Mouse (Mus musculus): ENCODE data around the gene Adamts16.

Adamts16 gene

DNA sequence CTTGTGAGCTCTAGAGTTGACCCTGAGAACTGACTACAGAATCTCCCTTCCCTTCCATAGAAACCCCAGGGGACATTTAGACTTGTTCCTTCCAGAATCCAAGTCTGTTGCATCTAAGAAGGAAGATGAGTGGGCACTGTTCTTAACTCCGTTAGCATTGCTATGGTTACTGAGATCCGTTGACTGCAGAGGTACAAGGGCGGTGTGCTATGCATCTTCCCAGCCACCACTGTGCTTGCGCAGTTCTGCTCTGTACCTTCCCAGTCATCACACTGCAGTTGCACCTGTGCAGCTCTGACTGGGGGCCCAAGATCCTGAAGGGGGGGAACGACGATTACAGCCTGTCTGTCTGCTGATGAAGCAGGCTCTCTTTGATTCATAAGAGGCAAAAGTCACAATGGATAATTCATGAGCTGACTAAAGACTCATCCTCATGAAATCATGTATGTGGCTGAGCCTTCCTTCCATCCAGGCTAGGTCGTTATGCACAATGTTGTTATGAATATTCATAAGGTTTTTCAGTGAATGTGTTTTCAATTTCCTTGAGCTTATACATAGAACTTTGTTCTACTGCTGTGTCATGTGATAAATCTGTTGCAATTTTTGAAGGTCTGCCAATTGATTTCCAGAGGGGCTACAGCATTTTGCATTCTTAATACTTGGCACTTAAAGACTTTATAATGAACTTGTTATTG is 127.4 kb downstream of the Adamts16 start:
- DNase-seq (ENCODE audit: low spot score in 2 of 2) = no peak

DNA sequence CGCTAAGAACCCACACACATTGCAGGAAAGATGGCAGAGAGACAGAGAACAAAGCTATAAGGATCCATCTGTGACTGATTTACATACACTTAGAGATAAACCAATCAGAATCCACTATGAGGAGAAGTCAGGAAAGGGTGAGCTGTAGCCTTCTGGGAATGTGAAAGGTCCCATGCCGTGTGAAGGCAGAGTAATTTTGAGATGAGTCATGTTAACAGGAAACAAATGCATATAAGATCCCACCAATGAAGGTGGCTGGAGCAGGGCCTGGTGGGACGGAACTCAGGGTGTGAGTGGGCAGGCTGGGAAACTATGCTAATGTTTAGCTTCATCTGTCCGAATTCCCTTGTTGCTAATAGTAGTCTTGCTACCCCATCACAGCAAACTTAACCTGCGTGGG is 128.3 kb downstream of the Adamts16 start:
- no peak for DNase-seq (ENCODE audit: low spot score in 2 of 2)

DNA sequence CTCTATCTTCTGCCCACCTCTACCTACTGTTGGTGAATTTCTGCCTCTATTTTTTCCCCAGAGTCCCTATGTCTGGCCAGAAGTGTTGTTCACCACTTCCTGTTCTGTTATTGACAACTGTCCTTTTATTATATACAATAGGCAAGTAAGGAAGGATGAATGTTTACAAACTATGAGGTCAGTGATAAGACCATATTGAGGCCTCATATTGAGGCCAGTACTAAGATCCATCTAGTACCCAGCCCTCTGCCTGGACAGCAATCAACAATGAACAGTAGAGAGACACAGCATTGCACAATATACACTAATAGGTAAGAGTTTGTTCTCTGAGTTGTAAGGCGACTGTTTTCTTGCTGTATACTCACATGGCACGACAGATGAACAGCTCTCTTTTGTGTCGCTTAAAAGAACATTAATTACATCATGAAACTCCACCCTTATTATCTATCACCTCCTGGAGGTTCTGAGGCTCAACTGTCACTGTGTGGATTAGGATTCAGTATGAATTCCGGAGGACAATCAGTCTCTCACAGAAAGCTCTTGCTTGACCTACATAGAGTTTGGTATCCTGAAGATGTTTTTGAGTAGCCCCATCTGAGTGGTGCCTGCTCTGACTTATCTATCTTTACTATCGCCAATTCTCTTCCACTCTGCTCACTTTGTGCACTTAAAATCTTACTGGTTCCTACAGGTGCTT is 134.3 kb downstream of the Adamts16 start:
- DNase-seq (ENCODE audit: low spot score in 2 of 2) = no peak

DNA sequence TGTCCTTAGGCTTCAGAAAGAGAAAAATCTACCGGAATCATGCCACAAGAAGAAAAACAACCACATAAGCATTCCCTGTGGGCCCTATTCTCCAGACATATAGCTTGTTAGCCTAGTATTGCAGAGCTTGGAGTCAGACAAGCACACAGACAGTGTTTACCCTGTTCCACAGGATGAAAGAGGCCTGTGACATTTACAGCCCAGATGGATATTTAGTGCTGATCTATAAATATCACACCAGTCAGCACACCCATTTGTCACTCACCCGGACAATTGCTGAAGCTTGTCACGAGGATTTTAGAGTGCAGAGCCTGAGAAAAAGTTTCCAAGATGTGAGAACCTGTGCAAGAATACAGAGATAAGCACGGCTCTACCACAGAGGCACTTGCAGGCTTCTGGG is 138.7 kb downstream of the Adamts16 start:
- no peak for DNase-seq (ENCODE audit: low spot score in 2 of 2)

DNA sequence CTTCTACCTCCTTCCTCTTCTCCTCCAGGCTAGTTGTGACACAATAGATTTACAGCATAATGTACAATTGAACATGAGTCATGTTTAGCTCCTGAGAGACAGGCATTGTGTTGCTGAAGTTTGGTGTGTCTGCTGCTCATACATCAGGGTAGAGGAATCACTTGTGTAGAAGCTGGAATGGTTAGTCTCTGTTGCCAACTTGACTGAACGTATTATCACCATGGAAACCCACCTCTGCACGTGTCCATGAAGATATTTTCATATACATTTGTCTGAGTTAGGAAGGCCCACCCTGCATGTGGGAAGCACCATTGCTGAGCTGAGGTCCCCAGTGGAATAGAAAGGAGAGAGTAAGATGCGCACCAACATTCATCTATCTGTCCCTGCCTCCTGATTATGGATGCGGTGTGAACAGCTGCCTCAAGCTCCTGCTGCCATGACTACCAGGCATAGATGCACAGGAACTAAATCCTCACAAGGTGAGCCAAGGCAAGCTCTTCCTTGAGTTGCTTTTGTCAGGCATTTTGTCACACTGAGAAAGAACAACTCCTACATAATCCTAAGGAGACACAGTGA is 142.7 kb downstream of the Adamts16 start:
- no peak for DNase-seq (ENCODE audit: low spot score in 2 of 2)

DNA sequence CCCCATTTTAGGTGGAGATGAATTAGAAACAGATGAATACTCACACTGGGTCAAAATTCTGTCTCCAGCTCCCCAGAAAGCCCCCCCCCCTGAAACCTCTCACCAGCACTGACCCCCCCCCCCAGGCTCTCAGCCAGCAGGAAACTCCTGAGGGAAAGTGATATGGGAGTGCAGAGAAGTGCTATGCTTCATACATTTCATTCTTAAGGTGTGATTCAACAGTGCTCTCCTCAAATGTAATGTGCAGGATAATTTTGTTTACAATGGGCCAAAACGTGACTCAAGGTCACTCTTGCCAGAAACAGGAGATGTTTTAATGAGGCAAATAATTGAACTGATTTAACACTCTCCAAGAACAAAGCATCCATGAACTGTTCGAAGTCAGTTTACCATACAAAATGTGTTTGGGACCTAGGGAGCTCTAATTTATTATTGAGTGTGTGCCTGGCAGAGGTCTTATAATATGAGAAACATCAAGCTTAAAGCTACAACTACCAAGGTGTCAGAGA is 152.1 kb downstream of the Adamts16 start:
- DNase-seq (ENCODE audit: low spot score in 2 of 2) = no peak

DNA sequence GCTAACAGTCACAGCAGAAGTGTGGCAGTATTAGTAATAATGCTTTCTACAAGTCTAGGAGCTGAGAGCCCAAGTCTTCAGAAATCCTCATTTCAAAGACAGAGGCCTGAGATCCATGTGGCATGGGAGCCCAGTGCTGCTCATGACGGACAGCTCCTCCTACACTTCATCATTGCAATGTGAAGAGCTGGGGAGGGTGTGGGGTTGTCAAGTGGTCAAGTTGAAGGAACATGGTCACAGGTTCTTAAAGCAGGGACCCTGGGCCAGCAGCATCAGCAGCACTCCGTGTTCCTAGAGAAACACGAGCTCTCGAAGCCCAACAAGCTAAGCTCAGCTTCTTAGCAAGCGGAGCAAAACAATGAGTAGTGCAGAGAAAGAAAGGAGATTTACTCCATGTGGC is 155.8 kb downstream of the Adamts16 start:
- no peak for DNase-seq (ENCODE audit: low spot score in 2 of 2)

DNA sequence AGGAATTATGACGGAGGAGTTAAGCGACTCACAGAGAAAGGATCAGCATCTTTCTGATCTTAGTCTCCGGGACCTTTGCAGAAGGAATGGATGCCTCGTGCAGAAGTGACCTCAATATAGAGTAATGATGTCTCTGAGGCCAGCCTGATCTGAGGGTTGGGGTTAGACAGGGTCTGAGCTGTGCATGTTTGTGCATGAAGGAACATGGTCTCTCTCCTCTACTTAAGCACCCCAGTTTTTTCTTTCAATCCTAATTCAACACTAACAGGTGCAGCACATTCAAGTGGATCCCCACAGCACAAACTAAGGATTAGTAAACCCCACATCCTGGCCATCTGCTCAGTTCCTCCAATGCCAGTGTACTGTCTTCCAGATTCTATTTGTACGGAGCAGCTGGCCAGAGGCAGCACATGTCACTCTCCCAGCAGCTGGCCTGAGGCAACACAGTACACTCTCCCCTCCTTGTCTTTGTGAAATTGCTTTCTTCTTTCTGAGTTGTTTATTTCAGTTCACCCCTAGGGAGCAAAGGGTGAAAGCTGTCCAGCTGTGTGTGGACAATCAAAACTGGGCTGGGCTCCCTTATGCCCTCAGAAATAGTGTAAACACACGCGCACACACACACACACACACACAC is 156.5 kb downstream of the Adamts16 start:
- DNase-seq (ENCODE audit: low spot score in 2 of 2) = no peak

DNA sequence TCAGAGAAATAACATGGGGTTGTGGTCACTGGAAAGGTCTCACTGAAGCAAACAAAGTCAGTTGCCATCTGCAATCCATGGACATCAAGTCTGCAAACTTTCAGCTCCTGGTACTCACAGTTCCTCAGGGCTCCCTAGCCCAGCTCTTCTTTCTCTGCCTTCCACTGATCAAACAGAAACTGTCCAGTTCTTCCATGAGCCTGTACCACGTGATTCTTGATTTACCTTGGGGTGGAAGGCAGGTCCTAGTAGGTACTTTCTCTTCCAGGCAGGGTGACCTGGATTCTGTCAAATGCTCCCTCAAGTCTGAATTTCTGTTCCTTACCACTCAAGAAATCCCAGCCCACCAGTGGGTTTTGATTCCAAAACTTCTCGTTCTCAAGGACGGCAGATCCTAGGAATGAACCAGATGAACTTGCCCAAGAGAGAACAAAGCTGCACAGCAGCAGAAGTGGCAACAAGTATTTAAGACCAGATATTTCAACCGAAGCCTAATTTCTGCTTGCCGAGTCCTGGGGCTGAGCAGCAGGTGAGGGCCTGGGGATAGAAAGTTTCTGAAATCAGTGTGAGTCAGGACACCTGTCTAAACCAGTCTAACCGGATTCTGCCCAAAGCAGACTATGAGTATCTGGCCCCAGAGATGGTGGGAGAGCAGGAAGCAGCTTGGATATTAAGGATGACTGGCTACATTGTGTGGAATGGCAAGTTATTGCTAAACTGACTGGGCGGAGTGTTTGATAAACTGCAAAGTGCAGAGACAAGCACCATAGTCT is 160.0 kb downstream of the Adamts16 start:
- no peak for DNase-seq (ENCODE audit: low spot score in 2 of 2)

DNA sequence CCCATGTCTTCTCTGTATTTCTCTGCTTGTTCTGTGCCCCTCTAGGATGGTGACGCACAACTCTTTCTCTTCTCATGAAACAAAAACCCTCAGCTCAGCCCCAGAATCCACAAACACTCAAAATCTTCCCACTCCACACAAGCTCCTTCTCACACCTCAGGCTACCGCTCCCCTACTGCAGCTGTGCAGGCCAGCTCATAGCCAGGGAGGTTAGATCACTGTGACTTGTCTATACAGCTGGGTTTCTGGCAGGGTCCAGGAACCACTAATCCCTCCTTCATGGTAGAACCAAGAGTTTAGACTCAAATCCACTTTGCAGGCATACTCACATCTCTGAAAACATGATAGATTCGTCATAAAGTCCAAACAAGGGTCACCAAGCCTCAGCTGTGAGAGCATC is 161.3 kb downstream of the Adamts16 start:
- DNase-seq (ENCODE audit: low spot score in 2 of 2) = no peak
